Mouse (Mus musculus) midbrain, embryonic 15.5 days (tissue): ENCODE measurements around the gene Ap3d1. TPM values are rescaled to one million over a fixed set of nuclear protein-coding genes. Genes with fewer than 3 reads are reported as not detected.
A peak's percentile ranks its signal among the peaks of the same experiment; 100 is the strongest.

Source experiments
- ATAC-seq: fragments of 200-750 bp; cut with Nextera tagmentation; replicated peaks from 2 replicates; pipeline ENCODE4 v1.8.0; 2017; ENCODE audit warnings: moderate TSS enrichment
- H3K27ac ChIP-seq: fragments of 300-500 bp; sonication (generic); 2 replicates; pipeline ENCODE4 v1.5.1; 2015; ENCODE audit warnings: mild to moderate bottlenecking, inconsistent platforms
- H3K27me3 ChIP-seq: fragments of 300-500 bp; sonication (generic); replicated peaks from 2 replicates; pipeline ENCODE4 v1.6.1; 2015; ENCODE audit warnings: inconsistent platforms
- H3K36me3 ChIP-seq: fragments of 300-500 bp; sonication (generic); replicated peaks from 2 replicates; pipeline ENCODE4 v1.6.1; 2015; ENCODE audit warnings: inconsistent platforms
- H3K4me1 ChIP-seq: fragments of 300-500 bp; sonication (generic); 2 replicates; pipeline ENCODE4 v1.6.1; 2015; ENCODE audit warnings: inconsistent platforms
- H3K4me2 ChIP-seq: fragments of 300-500 bp; sonication (generic); 2 replicates; pipeline ENCODE4 v1.6.1; 2015; ENCODE audit warnings: inconsistent platforms, mild to moderate bottlenecking, moderate library complexity
- H3K4me3 ChIP-seq: fragments of 300-500 bp; sonication (generic); 2 replicates; pipeline ENCODE4 v1.5.1; 2015; ENCODE audit warnings: mild to moderate bottlenecking, inconsistent platforms
- H3K9ac ChIP-seq: fragments of 300-500 bp; sonication (generic); 2 replicates; pipeline ENCODE4 v1.6.1; 2015; ENCODE audit warnings: mild to moderate bottlenecking, inconsistent platforms
- H3K9me3 ChIP-seq: fragments of 300-500 bp; sonication (generic); 2 replicates; pipeline ENCODE4 v1.6.1; 2016; ENCODE audit warnings: inconsistent platforms
- WGBS: fragments of 180-500 bp; shearing (Covaris S2); methylation state at CpG from one replicate; pipeline ENCODE4 v1.1.7; 2015; ENCODE audit warnings: mixed read lengths; 5-methylcytosine and 5-hydroxymethylcytosine counted together
- polyA plus RNA-seq: library from polyadenylated mRNA; unstranded; fragments of >200 nt; fragmentation: Nextera tagmentation; extraction: Ambion mirVana; gene quantifications from 2 replicates; pipeline ENCODE4 v1.2.1, GENCODE M21; 2015

Ap3d1 gene
- polyA plus RNA-seq, 1 experiment from 2014 or later, result 117 TPM

- Histone ChIP-seq H3K9me3 (no peaks in the 10 kb centered on the region), H3K4me3 (no peak overlapping the region), H3K4me2 (no peak overlapping the region), H3K27ac (no peak overlapping the region), H3K36me3 (peaks cover 40% of the 10 kb centered on the region), H3K4me1 (peaks cover 21% of the 10 kb centered on the region), H3K9ac (no peak overlapping the region), H3K27me3 (no peaks in the 10 kb centered on the region)
- no peak for ATAC-seq
- 93% methylated on average over 12 of the region's 12 CpGs for WGBS
Measured at GRCm38 (mm10) chr10:80669018-80669417, 73.0 kb downstream of the Ap3d1 start.

DNA sequence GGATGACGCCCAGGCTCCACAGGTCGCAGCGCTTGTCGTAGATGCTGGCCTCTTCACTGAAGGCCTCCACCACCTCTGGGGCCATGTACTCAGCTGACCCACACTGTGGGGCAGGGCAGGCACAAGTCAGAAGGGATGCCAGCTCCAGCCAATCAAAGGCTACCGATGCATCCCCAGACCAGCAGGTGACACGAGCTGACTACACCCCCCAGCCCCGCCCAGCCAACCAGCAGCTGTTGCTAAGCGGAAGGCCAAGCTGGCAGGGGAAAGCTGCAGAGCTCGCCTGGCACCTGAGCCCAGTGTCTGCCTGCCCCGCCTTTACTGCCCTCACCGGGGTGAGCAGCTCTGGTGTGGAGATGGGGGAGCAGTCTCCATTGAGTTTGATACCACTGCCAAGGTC is 73.5 kb downstream of the Ap3d1 start:
- no peak overlapping the region for H3K9ac ChIP-seq
- ATAC-seq, result no peak
- no peak overlapping the region for H3K4me3 ChIP-seq
- H3K36me3 ChIP-seq, result peaks cover 40% of the 10 kb centered on the region
- no peaks in the 10 kb centered on the region for H3K27me3 ChIP-seq
- H3K4me2 ChIP-seq, result no peak overlapping the region
- whole genome bisulfite sequencing, result 86% methylated on average over 11 of the region's 11 CpGs
- peaks cover 17% of the 10 kb centered on the region for H3K4me1 ChIP-seq
- H3K27ac ChIP-seq, result no peak overlapping the region
- H3K9me3 ChIP-seq, result no peaks in the 10 kb centered on the region

DNA sequence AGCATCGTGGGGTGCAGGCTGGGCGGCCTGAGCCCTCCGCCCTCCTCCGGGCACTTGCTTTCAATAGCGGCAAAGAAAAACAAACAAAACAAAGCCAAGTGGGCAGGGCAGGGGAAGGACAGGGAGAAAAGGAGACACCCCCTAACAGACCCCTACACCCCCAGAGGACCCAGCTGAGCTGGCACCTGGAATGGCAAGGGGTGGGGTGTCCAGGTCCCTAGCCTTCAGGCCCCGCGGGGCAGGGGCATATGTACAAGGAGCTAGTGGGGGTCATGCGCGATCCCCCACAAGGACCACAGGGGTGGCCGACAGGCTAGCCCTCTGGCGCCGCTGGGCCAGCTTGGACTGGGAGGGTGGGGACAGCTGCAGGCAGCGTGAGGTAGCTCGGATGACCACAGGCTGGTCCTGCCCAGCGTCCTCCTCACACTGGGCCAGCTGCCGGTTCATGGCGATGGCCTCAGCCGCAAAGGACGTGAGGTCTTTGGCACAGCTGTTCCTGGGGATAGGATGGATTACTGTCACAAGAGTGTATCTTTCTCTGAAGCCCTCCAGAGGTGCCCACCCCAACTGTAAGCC is 75.1 kb downstream of the Ap3d1 start:
- Histone ChIP-seq H3K9me3 (no peaks in the 10 kb centered on the region), H3K4me3 (no peak overlapping the region), H3K4me1 (0 out of 2 replicates have a peak, but pooled peaks cover under 1% of the 10 kb centered on the region), H3K36me3 (peaks cover 40% of the 10 kb centered on the region), H3K4me2 (no peak overlapping the region), H3K9ac (no peak overlapping the region), H3K27ac (no peak overlapping the region), H3K27me3 (no peaks in the 10 kb centered on the region)
- 85% methylated on average over 19 of the region's 19 CpGs for WGBS
- ATAC-seq, result no peak

GRCm38 (mm10) chr10:80665981-80666733 is 75.9 kb downstream of the Ap3d1 start:
- Histone ChIP-seq H3K4me3 (no peak overlapping the region), H3K4me1 (no peaks in the 10 kb centered on the region), H3K9ac (no peak overlapping the region), H3K36me3 (peaks cover 35% of the 10 kb centered on the region), H3K27ac (no peak overlapping the region), H3K9me3 (no peaks in the 10 kb centered on the region), H3K4me2 (no peak overlapping the region), H3K27me3 (no peaks in the 10 kb centered on the region)
- 71% methylated on average over 10 of the region's 10 CpGs for WGBS
- ATAC-seq, result no peak

- 79% methylated on average over 4 of the region's 4 CpGs for WGBS
- Histone ChIP-seq H3K4me3 (no peak overlapping the region), H3K9me3 (no peaks in the 10 kb centered on the region), H3K27me3 (no peaks in the 10 kb centered on the region), H3K9ac (no peak overlapping the region), H3K4me1 (no peaks in the 10 kb centered on the region), H3K36me3 (peaks cover 33% of the 10 kb centered on the region), H3K27ac (no peak overlapping the region), H3K4me2 (no peak overlapping the region)
- ATAC-seq, result no peak
Measured at GRCm38 (mm10) chr10:80665459-80665858, 76.6 kb downstream of the Ap3d1 start.

DNA sequence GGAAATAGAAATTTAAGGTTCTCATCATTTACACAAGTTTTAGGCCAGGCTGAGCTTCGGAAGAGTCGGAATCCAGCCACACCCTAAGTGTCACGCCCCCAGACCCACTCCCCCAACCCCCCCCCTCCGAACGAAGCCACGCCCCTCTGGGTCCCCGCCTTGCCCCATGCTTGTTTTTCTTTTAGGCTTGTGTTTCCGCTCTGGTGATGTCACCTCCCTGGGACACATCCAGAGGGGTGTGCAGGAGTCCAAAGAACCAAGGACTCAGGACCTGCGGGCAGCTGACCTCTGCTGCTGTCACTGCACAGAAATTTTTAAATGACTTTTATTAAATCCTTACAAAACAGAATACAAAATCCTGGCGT is 77.1 kb downstream of the Ap3d1 start:
- Histone ChIP-seq H3K36me3 (peaks cover 29% of the 10 kb centered on the region), H3K9ac (no peak overlapping the region), H3K27me3 (no peaks in the 10 kb centered on the region), H3K4me3 (no peak overlapping the region), H3K27ac (no peak overlapping the region), H3K4me2 (no peak overlapping the region), H3K9me3 (no peaks in the 10 kb centered on the region), H3K4me1 (no peaks in the 10 kb centered on the region)
- WGBS, result 20% methylated on average over 10 of the region's 10 CpGs
- ATAC-seq, result no peak

DNA sequence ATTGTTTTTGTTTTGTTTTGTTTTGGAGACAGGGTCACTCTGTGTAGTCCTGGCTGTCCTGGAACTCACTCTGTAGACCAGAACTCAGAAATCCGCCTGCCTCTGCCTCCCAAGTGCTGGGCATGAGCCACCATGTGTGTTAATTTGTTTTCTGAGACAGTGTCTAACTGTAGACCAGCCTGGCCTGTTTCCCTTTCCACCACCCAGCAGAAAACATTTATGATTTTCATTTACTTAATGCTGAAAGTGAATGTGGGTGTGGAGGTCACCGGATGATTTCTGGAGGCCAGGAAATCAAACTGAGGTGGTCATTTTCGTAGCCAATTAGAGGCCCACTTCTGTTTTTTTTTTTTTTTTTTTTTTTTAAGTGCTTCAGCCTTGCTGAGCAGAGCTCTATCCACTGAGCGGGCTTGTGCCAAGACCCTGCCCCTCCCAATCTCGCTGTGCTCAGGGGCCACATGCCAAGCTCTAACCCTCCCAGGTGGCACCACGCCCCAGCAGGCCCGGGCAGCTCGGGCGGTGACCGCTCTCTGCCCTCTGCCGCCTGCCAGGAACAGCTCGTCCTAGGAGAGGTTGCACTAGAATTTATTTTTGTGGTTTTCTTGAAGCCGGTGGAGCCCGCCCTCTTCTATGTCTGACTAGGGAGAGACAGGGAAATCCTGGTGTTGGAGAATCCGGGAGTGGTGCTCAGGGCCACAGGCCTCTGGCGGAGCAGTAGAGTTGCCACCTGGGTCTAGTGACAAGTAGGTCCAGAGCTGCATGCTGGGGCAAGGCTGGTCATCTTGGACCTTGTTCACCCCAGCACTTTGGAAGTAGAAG is 77.7 kb downstream of the Ap3d1 start:
- Histone ChIP-seq H3K9me3 (no peaks in the 10 kb centered on the region), H3K4me2 (no peak overlapping the region), H3K36me3 (peaks cover 28% of the 10 kb centered on the region), H3K4me3 (no peak overlapping the region), H3K4me1 (no peaks in the 10 kb centered on the region), H3K27ac (no peak overlapping the region), H3K9ac (no peak overlapping the region), H3K27me3 (no peaks in the 10 kb centered on the region)
- 44% methylated on average over 16 of the region's 16 CpGs for WGBS
- no peak for ATAC-seq

DNA sequence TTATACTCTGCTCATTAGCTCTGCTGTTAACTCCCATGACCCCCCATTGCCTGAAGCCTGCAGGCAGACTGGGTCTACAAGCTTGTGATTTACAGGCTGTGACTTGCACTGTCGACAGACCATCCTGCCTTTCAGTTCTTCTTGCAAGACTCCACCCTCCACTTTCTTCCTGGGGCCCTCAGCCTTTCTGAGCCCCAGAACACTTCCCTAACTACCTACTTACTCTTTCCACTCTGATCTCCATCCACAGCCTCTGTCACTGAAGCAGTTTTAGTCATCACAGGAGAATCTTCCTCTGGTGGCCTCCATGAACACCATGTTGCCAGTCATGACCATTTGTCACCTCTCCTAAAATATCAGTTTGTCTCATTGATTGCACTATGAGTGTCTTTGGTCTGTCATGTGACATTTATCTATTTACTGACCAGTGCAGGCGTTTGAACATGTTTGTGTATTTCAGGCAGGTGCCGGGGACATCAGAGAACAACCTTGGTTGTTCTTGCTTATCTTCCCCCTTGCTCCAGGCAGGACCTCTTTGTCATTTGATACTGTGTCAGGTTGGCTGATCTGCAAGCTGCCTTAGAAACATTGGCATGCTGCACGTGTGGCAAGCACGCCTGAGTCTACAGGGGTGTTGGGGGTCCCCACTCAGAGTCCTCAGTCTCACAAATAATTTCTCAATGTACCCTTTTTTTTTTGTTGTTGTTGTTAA is 78.4 kb downstream of the Ap3d1 start:
- H3K36me3 ChIP-seq, result peaks cover 25% of the 10 kb centered on the region
- no peak overlapping the region for H3K4me2 ChIP-seq
- WGBS, result 70% methylated on average over 5 of the region's 5 CpGs
- no peaks in the 10 kb centered on the region for H3K9me3 ChIP-seq
- H3K9ac ChIP-seq, result no peak overlapping the region
- ATAC-seq, result no peak
- peaks cover 5% of the 10 kb centered on the region for H3K4me1 ChIP-seq
- no peak overlapping the region for H3K4me3 ChIP-seq
- H3K27me3 ChIP-seq, result no peaks in the 10 kb centered on the region
- H3K27ac ChIP-seq, result no peak overlapping the region

DNA sequence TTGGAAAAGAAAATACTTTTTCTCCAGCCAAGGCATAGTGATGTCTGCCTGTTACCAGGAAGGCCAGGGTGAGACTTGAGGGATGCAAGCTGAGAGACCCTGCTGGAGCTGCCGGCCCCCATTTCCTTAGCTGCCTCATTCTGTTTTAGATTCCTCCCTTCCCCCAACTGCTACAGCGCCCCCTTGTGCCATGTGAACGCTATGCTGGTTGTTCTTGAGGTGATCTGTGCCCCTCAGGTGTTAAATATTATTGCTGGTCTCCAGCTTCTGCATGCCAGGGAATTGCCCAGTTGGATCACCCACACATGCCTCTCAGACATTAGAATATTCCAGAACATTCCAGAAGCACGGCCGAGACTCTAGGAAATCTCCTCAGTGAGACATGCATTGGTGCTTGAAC is 80.9 kb downstream of the Ap3d1 start:
- no peaks in the 10 kb centered on the region for H3K9me3 ChIP-seq
- no peak overlapping the region for H3K9ac ChIP-seq
- peaks cover 3% of the 10 kb centered on the region for H3K36me3 ChIP-seq
- no peak overlapping the region for H3K4me2 ChIP-seq
- H3K4me3 ChIP-seq, result no peak overlapping the region
- peaks cover 12% of the 10 kb centered on the region for H3K4me1 ChIP-seq
- WGBS, result 32% methylated on average over 5 of the region's 5 CpGs
- ATAC-seq, result no peak
- H3K27me3 ChIP-seq, result no peaks in the 10 kb centered on the region
- H3K27ac ChIP-seq, result no peak overlapping the region

DNA sequence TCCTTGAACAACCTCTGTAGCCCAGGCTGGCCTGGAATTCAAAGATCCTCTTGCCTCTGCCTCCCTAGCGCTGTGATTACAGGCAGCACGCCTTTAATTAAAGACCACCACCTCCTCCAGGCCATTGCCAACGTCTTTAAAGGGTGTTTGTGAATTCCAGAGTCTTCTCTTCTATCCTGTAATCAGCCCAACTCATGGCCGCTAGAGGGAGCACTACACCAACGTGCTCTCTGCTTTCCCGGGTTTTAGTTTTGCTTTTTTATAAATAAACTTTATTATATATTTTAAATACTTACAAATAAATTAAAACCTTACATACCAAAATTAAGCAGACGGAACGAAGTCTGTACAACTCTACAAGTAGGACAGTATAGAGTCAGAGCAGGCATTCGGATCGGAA is 82.9 kb downstream of the Ap3d1 start:
- WGBS, result 11% methylated on average over 10 of the region's 10 CpGs
- Histone ChIP-seq H3K36me3 (no peaks in the 10 kb centered on the region), H3K27ac (no peak overlapping the region), H3K9me3 (no peaks in the 10 kb centered on the region), H3K9ac (no peak overlapping the region), H3K4me2 (0 out of 2 replicates have a peak overlapping the region, but pooled peaks have one; percentile 20), H3K4me1 (peaks cover 27% of the 10 kb centered on the region), H3K27me3 (no peaks in the 10 kb centered on the region), H3K4me3 (no peak overlapping the region; the same call in 1 of the 2 replicates)
- no peak for ATAC-seq

DNA sequence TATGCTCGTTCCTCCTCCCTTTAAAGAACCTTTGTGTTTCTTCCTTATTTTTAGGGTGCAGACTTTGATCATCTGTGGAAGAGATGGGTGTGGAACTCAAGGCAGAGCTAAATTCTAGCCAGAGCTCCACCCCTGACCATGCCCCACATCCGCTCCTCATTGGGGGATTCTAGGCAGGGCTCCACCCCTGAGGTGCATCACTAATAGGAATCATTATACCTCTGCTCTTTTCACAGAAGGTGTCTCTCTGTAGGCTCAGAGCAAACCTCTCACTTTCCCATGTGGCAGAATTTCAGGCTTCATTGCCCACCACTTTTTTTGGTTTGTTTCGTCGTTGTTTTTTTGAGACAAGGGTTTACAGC is 83.2 kb downstream of the Ap3d1 start:
- Histone ChIP-seq H3K4me2 (no peak overlapping the region), H3K27ac (no peak overlapping the region), H3K4me3 (no peak overlapping the region), H3K9me3 (no peaks in the 10 kb centered on the region), H3K4me1 (peaks cover 30% of the 10 kb centered on the region), H3K9ac (no peak overlapping the region), H3K36me3 (no peaks in the 10 kb centered on the region), H3K27me3 (no peaks in the 10 kb centered on the region)
- 62% methylated on average over 4 of the region's 4 CpGs for WGBS
- no peak for ATAC-seq

DNA sequence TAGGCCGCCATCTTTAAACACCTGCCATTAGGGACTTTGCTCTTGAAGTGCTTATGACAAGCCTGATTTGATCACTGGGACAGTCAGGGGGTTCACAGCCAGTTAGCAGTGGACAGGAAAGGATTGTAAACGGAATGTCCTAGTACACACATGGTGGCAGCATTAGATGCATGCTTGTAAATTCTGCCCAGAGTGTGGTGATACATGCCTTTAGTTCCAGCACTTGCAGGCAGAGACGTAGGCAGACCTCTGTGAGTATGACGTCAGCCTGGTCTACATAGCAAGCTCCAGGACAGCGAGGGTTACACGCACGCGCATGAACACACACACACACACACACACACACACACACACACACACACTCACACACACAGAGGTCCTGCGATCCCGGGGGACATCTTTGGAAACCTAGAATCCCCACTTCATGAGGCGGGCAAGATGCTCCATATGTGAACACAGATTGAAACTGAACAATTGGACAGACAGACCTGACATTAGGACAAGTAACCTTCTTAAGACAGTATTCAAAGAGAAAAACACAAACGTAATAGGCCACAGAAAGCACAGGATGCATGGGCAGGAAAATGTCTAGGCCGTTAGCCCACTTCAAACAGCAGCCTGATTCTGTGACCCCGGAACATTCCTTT is 83.7 kb downstream of the Ap3d1 start:
- no peak for ATAC-seq
- Histone ChIP-seq H3K4me2 (no peak overlapping the region), H3K4me1 (peaks cover 35% of the 10 kb centered on the region), H3K9ac (no peak overlapping the region), H3K27me3 (no peaks in the 10 kb centered on the region), H3K36me3 (no peaks in the 10 kb centered on the region), H3K9me3 (no peaks in the 10 kb centered on the region), H3K4me3 (no peak overlapping the region), H3K27ac (no peak overlapping the region)
- 86% methylated on average over 14 of the region's 14 CpGs for WGBS
